Mouse (Mus musculus) mammary gland, adult 2 months (tissue): ENCODE measurements around the gene Rnf207. TPM values are rescaled to one million over a fixed set of nuclear protein-coding genes. Genes with fewer than 3 reads are reported as not detected.

ENCODE experiments used
- polyA plus RNA-seq: library from polyadenylated mRNA; depleted of rRNA; stranded (reverse); fragments of >200 nt; gene quantifications from 2 replicates; pipeline ENCODE4 v1.2.3, GENCODE M21; 2012; ENCODE audit warnings: low replicate concordance; rRNA removed

Rnf207 gene
- 2.9 and 3.8 TPM in 2 replicates for polyA plus RNA-seq

GRCm38 (mm10) chr4:152318517-152319234, at the start of gene Rnf207:
Gene Rnf207, minus strand, starts transcription at chr4:152318993.

GRCm38 (mm10) chr4:152338419-152339292, 19.9 kb upstream of the Rnf207 start, which contains the start of gene Chd5:
Gene Chd5, plus strand, starts transcription at chr4:152338651.

GRCm38 (mm10) chr4:152325574-152326411, 7.0 kb upstream of the Rnf207 start, which contains the start of gene Rpl22:
Gene Rpl22, plus strand, starts transcription at chr4:152325742.

GRCm38 (mm10) chr4:152296874-152297861, 21.6 kb downstream of the Rnf207 start, which contains the start of gene Icmt:
Gene Icmt, plus strand, starts transcription at chr4:152297227.

GRCm38 (mm10) chr4:152291562-152291961, 27.2 kb downstream of the Rnf207 start, which contains the start of gene Hes3:
Gene Hes3, minus strand, starts transcription at chr4:152291662.

GRCm38 (mm10) chr4:152273621-152274236, 45.1 kb downstream of the Rnf207 start, which contains the start of gene Gpr153:
Gene Gpr153, plus strand, starts transcription at chr4:152274232.

Other genes with a start within 250 kb of the Rnf207 start
- 36.3 and 49.8 TPM in 2 replicates for gene Plekhg5, start 246.5 kb downstream of the Rnf207 start, polyA plus RNA-seq
- gene Tnfrsf25, start 203.1 kb downstream of the Rnf207 start, polyA plus RNA-seq, result 22.6 and 29.2 TPM in 2 replicates
- 2.4 and 6.5 TPM in 2 replicates for gene Espn, start 166.6 kb downstream of the Rnf207 start, polyA plus RNA-seq
- gene Hes2, start 160.1 kb downstream of the Rnf207 start, polyA plus RNA-seq, result 0.19 and 0.22 TPM in 2 replicates
- gene Acot7, start 140.9 kb downstream of the Rnf207 start, polyA plus RNA-seq, result 19.6 and 21.3 TPM in 2 replicates
- gene Gpr153, start 44.8 kb downstream of the Rnf207 start, polyA plus RNA-seq, result 44.3 and 85.3 TPM in 2 replicates
- gene Hes3, start 27.3 kb downstream of the Rnf207 start, polyA plus RNA-seq, result not detected in 2 replicates
- 21.4 and 27.7 TPM in 2 replicates for gene Icmt, start 21.8 kb downstream of the Rnf207 start, polyA plus RNA-seq
- gene Rpl22, start 6.7 kb upstream of the Rnf207 start, polyA plus RNA-seq, result 24.0 and 42.5 TPM in 2 replicates
- 0.11 and 0.12 TPM in 2 replicates for gene Chd5, start 19.7 kb upstream of the Rnf207 start, polyA plus RNA-seq
- gene Nphp4, start 157.7 kb upstream of the Rnf207 start, polyA plus RNA-seq, result 0.85 and 1.8 TPM in 2 replicates
- gene Kcnab2, start 158.9 kb upstream of the Rnf207 start, polyA plus RNA-seq, result 13.7 and 30.8 TPM in 2 replicates